Mouse (Mus musculus) limb, embryonic 14.5 days (tissue): ENCODE results near the gene Tnpo2. TPM values are rescaled to one million over a fixed set of nuclear protein-coding genes. Genes with fewer than 3 reads are reported as not detected.

Source experiments
- ATAC-seq: fragments of 200-750 bp; cut with Nextera tagmentation; 2 replicates; pipeline ENCODE4 v1.8.0; 2017; ENCODE audit warnings: low read depth, moderate number of reproducible peaks, moderate TSS enrichment; ENCODE audit not compliant: low FRiP score
- DNase-seq: peaks from one replicate; pipeline ENCODE4 v3.0.0-alpha.2; 2015; ENCODE audit warnings: low spot score
- H3K27ac ChIP-seq: fragments of 300-500 bp; sonication (generic); replicated peaks from 2 replicates; pipeline ENCODE4 v1.5.1; 2014; ENCODE audit warnings: low read depth, mild to moderate bottlenecking, low read length, moderate library complexity, mixed read lengths
- H3K27me3 ChIP-seq: fragments of 300-500 bp; sonication (generic); 2 replicates; pipeline ENCODE4 v1.6.1; 2014; ENCODE audit warnings: low read length, mixed read lengths; ENCODE audit not compliant: control insufficient read depth, insufficient read depth
- H3K36me3 ChIP-seq: fragments of 300-500 bp; sonication (generic); 2 replicates; pipeline ENCODE4 v1.6.1; 2014; ENCODE audit warnings: mild to moderate bottlenecking, low read length, moderate library complexity, mixed read lengths; ENCODE audit not compliant: control insufficient read depth, insufficient read depth
- H3K4me1 ChIP-seq: fragments of 300-500 bp; sonication (generic); 2 replicates; pipeline ENCODE4 v1.6.1; 2014; ENCODE audit warnings: antibody characterized with exemption, low read length, mixed read lengths; ENCODE audit not compliant: control insufficient read depth, insufficient read depth
- H3K4me2 ChIP-seq: fragments of 300-500 bp; sonication (generic); replicated peaks from 2 replicates; pipeline ENCODE4 v1.6.1; 2014; ENCODE audit warnings: low read depth, mild to moderate bottlenecking, low read length, moderate library complexity; ENCODE audit not compliant: severe bottlenecking
- H3K4me3 ChIP-seq: fragments of 300-500 bp; sonication (generic); replicated peaks from 2 replicates; pipeline ENCODE4 v1.5.1; 2014; ENCODE audit warnings: low read length
- H3K9ac ChIP-seq: fragments of 300-500 bp; sonication (generic); 2 replicates; pipeline ENCODE4 v1.6.1; 2014; ENCODE audit warnings: mild to moderate bottlenecking, low read depth, low read length, moderate library complexity; ENCODE audit not compliant: severe bottlenecking
- H3K9me3 ChIP-seq: fragments of 300-500 bp; sonication (generic); 2 replicates; pipeline ENCODE4 v1.6.1; 2016; ENCODE audit warnings: low read length; ENCODE audit not compliant: control insufficient read depth
- POLR2A ChIP-seq: fragments of 200-500 bp; IDR thresholded peaks from 2 replicates; pipeline ENCODE4 v1.8.0; 2012; ENCODE audit warnings: inconsistent platforms, mild to moderate bottlenecking, moderate library complexity, borderline replicate concordance; ENCODE audit not compliant: insufficient read depth, insufficient read length; ENCODE audit errors: extremely low read depth
- WGBS: fragments of 180-500 bp; shearing (Covaris S2); extraction: QIAGEN DNeasy Blood & Tissue Kit; methylation state at CpG from one replicate; pipeline ENCODE4 v1.1.7; 2014; 5-methylcytosine and 5-hydroxymethylcytosine counted together
- polyA plus RNA-seq, 2 experiments: library from polyadenylated mRNA; depleted of rRNA in 1 of 2; stranded (reverse) in 1 of 2; unstranded in 1 of 2; fragments of >200 nt; fragmentation: Nextera tagmentation in 1 of 2; extraction: Ambion mirVana in 1 of 2; gene quantifications; 2 replicates each; pipeline versions ENCODE4 v1.2.1 to v1.2.3; 2012 to 2014

Tnpo2 gene
- polyA plus RNA-seq, 2 experiments = 18.0 to 89.9 TPM

DNA sequence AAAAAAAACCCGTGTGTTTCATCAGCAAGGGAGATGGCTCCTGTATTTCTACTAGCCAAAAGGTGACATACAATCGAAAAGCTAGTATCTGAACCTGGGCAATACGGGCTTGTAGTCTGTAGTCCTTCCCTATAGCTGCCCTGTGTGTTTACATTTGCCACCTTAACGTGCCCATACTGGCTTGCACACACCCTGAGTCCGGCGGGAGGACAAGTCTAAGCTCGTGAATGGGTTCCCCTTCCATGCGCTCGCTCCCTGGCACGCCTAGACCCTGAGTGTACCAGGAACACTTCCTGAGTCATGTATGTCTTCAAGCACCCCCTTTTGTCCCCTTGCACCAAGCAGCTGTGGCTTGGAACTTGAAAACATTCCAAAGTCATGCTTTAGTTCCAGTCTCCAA is 20.0 kb upstream of the Tnpo2 start:
- H3K4me3 ChIP-seq = no peak overlapping the region
- DNase-seq (no peak), ATAC-seq (no peak)
- no peaks in the 10 kb centered on the region for H3K9me3 ChIP-seq
- H3K4me1 ChIP-seq = no peaks in the 10 kb centered on the region
- H3K9ac ChIP-seq = no peak overlapping the region
- no peak for TF ChIP-seq POLR2A
- H3K27me3 ChIP-seq = peaks cover 18% of the 10 kb centered on the region
- peaks cover 28% of the 10 kb centered on the region for H3K36me3 ChIP-seq
- WGBS = 46% methylated on average over 10 of the region's 10 CpGs
- no peak overlapping the region for H3K4me2 ChIP-seq
- H3K27ac ChIP-seq = no peak overlapping the region

DNA sequence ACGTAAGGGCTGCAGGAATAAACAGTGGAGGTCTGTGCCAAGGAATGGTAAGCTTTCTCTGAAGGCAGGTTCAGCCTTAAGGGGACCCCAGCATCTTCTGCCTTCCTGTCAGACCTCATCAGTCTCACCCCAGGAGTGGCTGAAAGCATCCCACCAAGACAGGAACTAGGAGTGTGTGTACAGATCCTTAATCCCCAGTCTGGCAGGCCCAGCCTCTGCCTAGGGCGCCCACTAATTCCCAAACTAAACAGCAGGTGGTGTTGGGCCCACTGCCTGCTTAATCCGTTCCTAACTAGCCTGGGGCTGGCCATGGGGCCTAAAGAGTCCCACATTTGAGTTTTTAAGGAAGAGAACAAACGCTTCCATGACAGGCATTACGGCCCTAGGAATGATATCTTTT is 19.5 kb upstream of the Tnpo2 start:
- Histone ChIP-seq H3K36me3 (peaks cover 31% of the 10 kb centered on the region), H3K9ac (no peak overlapping the region), H3K27me3 (peaks cover 17% of the 10 kb centered on the region), H3K4me3 (no peak overlapping the region), H3K4me1 (no peaks in the 10 kb centered on the region), H3K4me2 (no peak overlapping the region), H3K9me3 (no peaks in the 10 kb centered on the region), H3K27ac (no peak overlapping the region)
- ATAC-seq = no peak
- WGBS = 53% methylated on average over 5 of the region's 5 CpGs
- DNase-seq = no peak
- TF ChIP-seq POLR2A = no peak

DNA sequence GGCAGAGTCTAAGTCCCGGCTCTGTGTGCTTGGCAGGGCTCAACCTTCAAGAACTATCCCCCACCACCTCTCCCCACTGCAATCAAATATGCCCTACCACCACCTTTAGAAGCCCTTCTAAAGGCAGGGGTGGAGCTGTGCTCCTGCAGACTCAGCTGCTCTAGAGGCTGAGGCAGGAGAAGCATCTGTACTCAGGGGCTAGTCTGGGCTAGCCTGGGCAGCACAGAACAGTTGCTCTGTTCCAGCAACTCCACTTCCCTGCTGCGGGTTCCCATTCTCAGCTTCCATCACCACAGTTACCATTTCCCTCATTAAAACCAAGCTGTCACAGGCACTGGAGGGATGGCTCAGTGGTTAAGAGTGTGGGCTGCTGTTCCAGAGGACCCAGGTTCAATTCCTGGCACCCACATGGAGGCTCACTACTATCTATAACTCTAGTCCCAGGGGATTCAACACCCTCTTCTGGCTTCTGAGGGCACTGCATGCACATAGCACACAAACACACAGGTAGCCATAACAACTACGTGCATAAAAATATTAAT is 15.1 kb upstream of the Tnpo2 start:
- ATAC-seq (no peak), DNase-seq (no peak)
- Histone ChIP-seq H3K27ac (no peak overlapping the region), H3K27me3 (no peaks in the 10 kb centered on the region), H3K9ac (no peak overlapping the region), H3K4me2 (no peak overlapping the region), H3K36me3 (peaks cover 47% of the 10 kb centered on the region), H3K4me1 (peaks cover 17% of the 10 kb centered on the region), H3K9me3 (no peaks in the 10 kb centered on the region), H3K4me3 (no peak overlapping the region)
- 92% methylated on average over 3 of the region's 3 CpGs for WGBS
- no peak for TF ChIP-seq POLR2A

DNA sequence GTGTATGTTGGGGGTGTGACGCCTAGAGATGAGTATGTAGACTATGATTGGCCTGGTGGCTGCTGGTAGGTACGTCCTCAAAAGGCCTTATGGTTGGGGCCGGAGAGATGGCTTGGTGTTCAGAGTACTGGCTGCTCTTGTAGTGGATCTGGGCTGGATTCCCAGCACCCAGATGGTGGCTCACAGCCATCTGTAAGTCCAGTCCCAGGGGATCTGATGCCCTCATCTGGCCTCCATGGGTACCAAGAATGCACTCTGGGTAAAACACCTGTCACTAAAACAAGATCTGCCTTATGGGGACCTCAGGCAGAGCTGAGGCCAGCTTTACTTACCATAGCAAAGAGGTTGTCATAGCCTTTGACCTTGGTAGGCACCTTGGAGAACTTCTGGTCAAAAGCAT is 12.9 kb upstream of the Tnpo2 start:
- Histone ChIP-seq H3K36me3 (peaks cover 34% of the 10 kb centered on the region), H3K4me2 (peak overlapping the region; percentile 89; the same call in 1 of the 2 replicates), H3K4me3 (peak overlapping the region; percentile 86), H3K9me3 (no peaks in the 10 kb centered on the region), H3K4me1 (peaks cover 27% of the 10 kb centered on the region), H3K27ac (no peak overlapping the region), H3K27me3 (no peaks in the 10 kb centered on the region), H3K9ac (no peak overlapping the region)
- TF ChIP-seq POLR2A = no peak
- DNase-seq (no peak), ATAC-seq (no peak)
- whole genome bisulfite sequencing = 92% methylated on average over 3 of the region's 3 CpGs

DNA sequence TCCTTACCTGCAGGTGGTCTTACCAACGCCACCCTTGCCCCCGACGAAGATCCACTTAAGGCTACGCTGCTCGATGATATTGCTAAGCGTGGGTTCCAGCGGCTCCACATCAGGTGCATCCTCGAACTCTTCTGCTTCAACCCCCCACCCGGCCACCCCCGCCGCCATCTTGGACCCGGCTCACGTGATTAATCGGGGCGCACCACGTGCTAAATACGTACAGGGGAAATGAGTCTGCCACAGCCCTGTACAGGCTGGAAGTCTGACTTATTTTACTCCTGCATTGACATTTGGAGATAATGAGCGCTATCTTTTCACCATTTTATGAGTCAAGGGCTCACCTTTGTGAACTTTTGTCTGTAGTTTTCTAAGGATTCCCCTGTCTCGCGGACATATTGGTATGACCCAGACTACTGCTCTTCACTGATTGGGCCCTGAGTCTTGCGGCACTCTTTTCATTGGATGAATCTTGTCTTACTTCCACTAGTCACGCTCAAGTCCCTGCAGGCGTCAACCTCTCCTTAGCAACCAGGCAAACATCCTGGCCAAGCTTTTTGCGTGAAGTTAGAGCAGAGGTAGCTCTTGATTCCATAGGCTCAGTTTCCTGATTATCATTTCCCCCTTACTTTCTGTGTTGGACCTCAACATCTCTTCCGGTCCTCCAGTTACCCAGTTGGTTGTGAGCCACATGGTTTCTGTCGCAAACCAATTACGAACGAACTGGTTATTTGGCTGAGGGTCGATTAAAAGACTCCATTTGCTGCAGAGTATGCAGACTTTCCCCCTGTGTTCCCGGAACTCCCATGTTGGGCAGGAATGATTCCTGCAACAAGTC is 11.4 kb upstream of the Tnpo2 start, which contains the start of gene Asna1:
Gene Asna1 (minus strand): TSS at position 184 of the 835 bp plus-strand sequence.
- peak within 1 kb of the TSS; percentile 88 for H3K27ac ChIP-seq
- peak within 1 kb of the TSS; percentile 72 for H3K9ac ChIP-seq
- H3K9me3 ChIP-seq = no peaks in the 10 kb centered on the region
- peak; percentile 95 for ATAC-seq
- TF ChIP-seq POLR2A = no peak
- DNase-seq = peak; percentile 93
- H3K27me3 ChIP-seq = no peaks in the 10 kb centered on the region
- H3K36me3 ChIP-seq = peaks cover 32% of the 10 kb centered on the region
- 6% methylated on average over 30 of the region's 30 CpGs for WGBS
- peak within 1 kb of the TSS; percentile 100 for H3K4me3 ChIP-seq
- H3K4me2 ChIP-seq = peak within 1 kb of the TSS; percentile 89
- H3K4me1 ChIP-seq = peaks cover 30% of the 10 kb centered on the region
